Mouse (Mus musculus): ENCODE results near the gene Ect2l.

DNA sequence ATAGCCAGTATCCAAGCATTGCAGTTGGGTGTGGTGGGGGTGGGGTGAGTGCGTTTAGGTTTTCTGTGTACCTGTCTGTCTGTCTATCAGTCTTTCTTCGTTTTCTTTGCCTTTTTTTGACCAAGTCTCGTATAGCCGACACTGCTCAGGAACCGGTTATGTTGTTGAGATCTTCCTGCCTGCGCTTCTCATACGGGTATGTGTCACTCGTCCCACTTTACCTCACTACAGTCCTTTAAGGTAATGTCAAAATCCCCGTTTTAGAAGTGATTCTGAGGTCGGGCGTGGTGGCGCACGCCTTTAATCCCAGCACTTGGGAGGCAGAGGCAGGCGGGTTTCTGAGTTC, 24.7 kb upstream of the Ect2l start:
- no peak for TF ChIP-seq POLR2A (IDR thresholded peaks at IDR 0.05; ENCODE audit: borderline replicate concordance, extremely low read depth, low read depth, low read length)
- no peak for TF ChIP-seq CTCF (IDR thresholded peaks at IDR 0.05; ENCODE audit: insufficient read depth, low read length)

All from lung, adult 2 months (tissue).